Mouse (Mus musculus): Measurements from ENCODE around the gene Ilvbl.

- no peak for TF ChIP-seq CTCF (conservative IDR thresholded peaks at IDR 0.05; ENCODE audit: low read length)
- no peak for TF ChIP-seq POU5F1 (IDR thresholded peaks at IDR 0.05; ENCODE audit: borderline replicate concordance, low read length)
These were observed 1.5 kb downstream of the Ilvbl start for GRCm38 (mm10) chr10:78575690-78576089.

Data from E14TG2a.4 (cell line).